Mouse (Mus musculus) layer of hippocampus, postnatal 10 days (tissue): ENCODE results near the gene Zfp428. TPM values are rescaled to one million over a fixed set of nuclear protein-coding genes. Genes with fewer than 3 reads are reported as not detected.
"Not testable (repeated sequence)": the region's sequence is repeated elsewhere in the genome, so short reads cannot be mapped to it uniquely, and the experiment has no call there.

Source experiments
- DNase-seq, 2 experiments: peaks; one replicate each; pipeline ENCODE4 v3.0.0; 2021; ENCODE audit warnings: low spot score in 2 of 2
- total RNA-seq, 2 experiments: library from RNA; stranded (reverse); gene quantifications; 2 replicates each; pipeline ENCODE4 v1.2.3; 2021

The Zfp428 gene
- total RNA-seq, 2 experiments from 2014 or later, result 61.3 to 64.6 TPM

DNA sequence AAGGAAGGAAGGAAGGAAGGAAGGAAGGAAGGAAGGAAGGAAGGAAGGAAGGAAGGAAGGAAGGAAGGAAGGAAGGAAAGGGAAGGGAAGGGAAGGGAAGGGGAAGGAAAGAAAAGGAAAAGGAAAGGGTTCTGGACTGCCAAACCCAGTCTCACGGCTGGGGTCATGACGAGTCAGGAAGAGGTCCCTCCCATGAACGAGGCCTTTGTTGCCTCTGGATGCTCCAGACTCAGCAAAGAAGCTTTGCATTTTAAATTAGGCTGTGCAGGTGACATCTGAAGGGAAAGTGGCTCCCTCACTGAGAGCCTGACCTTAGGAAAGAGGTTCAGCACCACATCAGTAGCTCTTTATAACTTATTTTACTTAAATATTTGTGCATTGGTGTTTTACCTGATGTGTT is 12.3 kb downstream of the Zfp428 start:
- no peak for DNase-seq

GRCm38 (mm10) chr7:24520054-24520453 is 13.2 kb downstream of the Zfp428 start:
- DNase-seq, result not testable (repeated sequence)

GRCm38 (mm10) chr7:24522805-24523204 is 16.0 kb downstream of the Zfp428 start:
- no peak for DNase-seq

GRCm38 (mm10) chr7:24523723-24524122 is 16.9 kb downstream of the Zfp428 start:
- DNase-seq, result no peak

- DNase-seq, result no peak
Measured at GRCm38 (mm10) chr7:24524978-24525377, 18.2 kb downstream of the Zfp428 start.

- DNase-seq, result no peak
Measured at GRCm38 (mm10) chr7:24525686-24526420, 19.0 kb downstream of the Zfp428 start.

- DNase-seq, result no peak
Measured at GRCm38 (mm10) chr7:24528861-24529260, 22.1 kb downstream of the Zfp428 start.

- peak in 1 of 2 experiments; percentile 28 for DNase-seq
Measured at GRCm38 (mm10) chr7:24529580-24529979, 22.8 kb downstream of the Zfp428 start.

GRCm38 (mm10) chr7:24530062-24530931 is 23.5 kb downstream of the Zfp428 start, which contains the start of gene Irgq:
Gene Irgq (plus strand): TSS chr7:24530689.
- DNase-seq, result peak; percentile 99

GRCm38 (mm10) chr7:24531211-24531971 is 24.6 kb downstream of the Zfp428 start:
- peak; percentile 78 to 86 for DNase-seq

- no peak for DNase-seq
Measured at GRCm38 (mm10) chr7:24533031-24533571, 26.3 kb downstream of the Zfp428 start.

DNA sequence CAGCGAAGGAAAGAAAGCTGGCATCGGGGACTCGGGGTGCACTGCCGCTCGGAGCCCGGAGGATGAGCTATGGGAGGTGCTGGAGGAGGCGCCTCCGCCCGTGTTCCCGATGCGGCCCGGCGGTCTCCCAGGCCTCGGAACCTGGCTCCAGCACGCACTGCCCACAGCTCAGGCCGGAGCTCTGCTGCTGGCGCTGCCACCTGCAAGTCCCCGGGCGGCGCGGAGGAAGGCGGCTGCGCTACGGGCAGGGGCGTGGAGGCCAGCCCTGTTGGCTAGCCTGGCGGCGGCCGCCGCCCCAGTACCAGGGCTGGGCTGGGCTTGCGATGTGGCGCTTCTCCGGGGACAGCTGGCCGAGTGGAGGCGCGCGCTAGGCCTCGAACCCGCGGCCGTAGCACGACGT is 27.0 kb downstream of the Zfp428 start:
- DNase-seq, result no peak

DNA sequence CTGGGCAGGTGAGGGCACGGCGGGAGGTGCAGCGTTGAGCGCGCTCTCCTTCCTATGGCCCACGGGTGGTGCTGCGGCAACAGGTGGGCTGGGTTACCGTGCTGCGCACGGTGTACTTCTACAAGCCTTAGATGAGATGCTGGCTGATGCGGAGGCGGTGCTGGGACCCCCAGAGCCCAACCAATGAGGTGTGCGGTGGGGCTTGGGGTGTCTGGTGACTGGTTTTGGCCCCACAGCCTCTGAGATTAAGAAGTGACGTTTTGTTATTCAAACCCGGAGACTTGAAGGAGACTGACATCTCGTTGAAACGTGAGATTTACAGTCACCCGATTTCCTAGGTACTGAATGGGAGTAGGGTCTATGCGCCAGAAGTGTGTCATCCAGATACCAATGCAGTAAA is 27.5 kb downstream of the Zfp428 start:
- no peak for DNase-seq

DNA sequence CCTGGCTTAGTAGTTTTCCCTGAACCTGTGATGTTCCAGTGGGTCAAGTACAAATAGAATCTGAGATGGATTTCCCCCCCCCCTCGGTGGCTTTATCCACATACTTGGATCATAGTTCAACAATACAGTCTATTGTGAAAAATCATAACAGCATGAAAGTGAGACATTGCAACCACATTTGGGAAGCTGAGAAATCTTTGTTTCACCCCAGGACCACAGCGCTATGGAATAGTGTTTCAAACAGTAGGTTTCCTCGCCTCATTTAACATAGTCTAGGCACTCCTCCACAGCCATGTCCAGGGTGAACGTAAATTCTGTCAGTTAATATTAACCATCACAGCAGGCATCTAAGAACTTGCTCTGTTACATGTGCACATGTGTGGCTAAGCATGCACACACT is 30.3 kb downstream of the Zfp428 start:
- DNase-seq, result no peak

GRCm38 (mm10) chr7:24537591-24537990 is 30.8 kb downstream of the Zfp428 start:
- no peak for DNase-seq

DNA sequence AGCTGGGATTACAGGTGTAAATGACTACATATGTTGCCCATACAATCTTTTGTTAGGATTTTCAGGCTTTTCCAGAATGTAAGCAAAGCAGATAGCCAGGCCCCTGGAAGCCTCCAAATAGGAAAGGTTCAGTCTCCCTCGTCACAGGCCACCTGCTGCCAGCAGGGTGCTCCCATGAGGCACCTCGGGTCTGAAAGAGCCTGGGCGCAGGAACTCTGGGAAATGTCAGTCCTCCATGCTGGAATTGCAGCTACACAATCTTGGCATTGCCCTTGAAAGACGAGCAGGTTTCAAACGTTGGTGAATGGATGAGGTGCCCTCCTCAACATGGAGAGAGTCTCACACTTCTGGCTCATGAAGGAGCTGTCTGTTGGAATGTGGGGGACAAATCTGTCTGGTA is 31.3 kb downstream of the Zfp428 start:
- peak; percentile 31 to 55 for DNase-seq

DNA sequence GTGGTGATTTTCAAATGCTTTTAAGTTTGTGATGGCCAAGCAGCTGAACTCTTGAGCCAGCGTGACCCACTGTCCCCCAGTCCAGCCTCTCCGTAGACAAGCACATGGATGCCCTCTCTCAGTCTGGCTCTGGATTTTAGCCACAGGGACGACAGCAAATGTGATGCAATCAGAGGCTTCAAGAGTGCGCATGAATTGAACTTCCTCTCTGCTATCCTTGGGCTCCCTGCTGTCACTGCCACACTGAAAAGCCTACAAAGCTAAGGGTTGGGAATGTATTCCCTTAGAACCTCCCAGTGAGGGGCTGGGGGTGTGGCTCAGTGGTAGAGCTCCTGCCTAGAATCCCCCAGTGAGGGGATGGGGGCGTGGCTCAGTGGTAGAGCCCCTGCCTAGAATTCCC is 31.9 kb downstream of the Zfp428 start:
- no peak for DNase-seq

GRCm38 (mm10) chr7:24539686-24540085 is 32.9 kb downstream of the Zfp428 start:
- no peak for DNase-seq

GRCm38 (mm10) chr7:24544506-24544905 is 37.7 kb downstream of the Zfp428 start:
- DNase-seq, result no peak

GRCm38 (mm10) chr7:24546068-24546614 is 39.3 kb downstream of the Zfp428 start, which contains the start of the genes Pinlyp and Xrcc1:
Gene Pinlyp (minus strand): TSS chr7:24546118.
Gene Xrcc1 (plus strand): TSS chr7:24546289.
- no peak for DNase-seq
